Comparison of ENCODE assay signal across 11 mouse cellular contexts in genomic region chr9:58066731-58067095, GRCm38 (mm10). TPM values are rescaled to one million over a fixed set of nuclear protein-coding genes. Genes with fewer than 3 reads are reported as not detected.
DNase-seq lines count a peak whose midpoint lies in the region; ATAC-seq and TF ChIP-seq lines count a peak whose summit lies in the region.
"Had no signal": no experiment of that assay in that cellular context is flagged by ENCODE, and none has a peak within 500 bp of the region (broad histone marks: within the 10 kb centered on the region; RNA-seq: fewer than 3 reads in every experiment).

No protein-coding gene starts in this region.

- no peaks in the 10 kb centered on the region for H3K9me3 ChIP-seq in neural tube, embryonic 13.5 days
- H3K9me3 ChIP-seq in midbrain, embryonic 11.5 days (ENCODE audit: control insufficient read depth, low read length) = no peaks in the 10 kb centered on the region
- H3K9me3 ChIP-seq in intestine, postnatal 0 days (ENCODE audit: control insufficient read depth) = no peaks in the 10 kb centered on the region
- H3K9me3 ChIP-seq: kidney, embryonic 15.5 days had no signal

- H3K36me3 ChIP-seq in neural tube, embryonic 13.5 days = no peaks in the 10 kb centered on the region
- H3K36me3 ChIP-seq in midbrain, embryonic 11.5 days (ENCODE audit: control insufficient read depth, insufficient read depth, low read length) = no peaks in the 10 kb centered on the region
- H3K36me3 ChIP-seq in intestine, postnatal 0 days (ENCODE audit: control insufficient read depth, insufficient read depth) = no peaks in the 10 kb centered on the region
- H3K36me3 ChIP-seq: kidney, embryonic 15.5 days had no signal

- H3K27ac ChIP-seq in neural tube, embryonic 13.5 days (replicated peaks) = peak overlapping the region; percentile 71
- H3K27ac ChIP-seq in midbrain, embryonic 11.5 days (ENCODE audit: low read depth, low read length) = no peak overlapping the region
- no peak overlapping the region for H3K27ac ChIP-seq in intestine, postnatal 0 days (ENCODE audit: low read depth, low read length)
- H3K27ac ChIP-seq: kidney, embryonic 15.5 days had no signal

- no peak overlapping the region for H3K4me2 ChIP-seq in neural tube, embryonic 13.5 days
- no peak overlapping the region for H3K4me2 ChIP-seq in midbrain, embryonic 11.5 days
- no peak overlapping the region for H3K4me2 ChIP-seq in intestine, postnatal 0 days (replicated peaks; ENCODE audit: low read depth)
- H3K4me2 ChIP-seq: kidney, embryonic 15.5 days had no signal

- TF ChIP-seq CTCF in intestine, postnatal 0 days (IDR thresholded peaks at IDR 0.05; ENCODE audit: low read depth) = no peak

- DNase-seq in neural tube, embryonic 10.5 days (ENCODE audit: extremely low spot score, low spot score) = no peak
- peak; percentile 51 to 56 for DNase-seq in frontal cortex, postnatal 25 days (ENCODE audit: low spot score in 2 of 2)
- peak; percentile 75 for DNase-seq in midbrain, embryonic 11.5 days (ENCODE audit: low spot score, missing footprints)
- DNase-seq in natural killer cell, adult 2 months (ENCODE audit: low spot score in 2 of 2) = no peak
- no peak for DNase-seq in heart, adult 9 months (ENCODE audit: low spot score in 2 of 2)
- DNase-seq: adrenal gland, postnatal 25 days; heart, postnatal 14 days; lung, postnatal 14 days had no signal

- WGBS in neural tube, embryonic 13.5 days = 74% methylated on average over 6 of the region's 6 CpGs
- WGBS in midbrain, embryonic 11.5 days = 91% methylated on average over 6 of the region's 6 CpGs
- WGBS in intestine, postnatal 0 days = 72% methylated on average over 6 of the region's 6 CpGs

- H3K27me3 ChIP-seq in neural tube, embryonic 13.5 days = peaks cover 18% of the 10 kb centered on the region
- no peaks in the 10 kb centered on the region for H3K27me3 ChIP-seq in midbrain, embryonic 11.5 days (ENCODE audit: control insufficient read depth, insufficient read depth, low read length)
- no peaks in the 10 kb centered on the region for H3K27me3 ChIP-seq in intestine, postnatal 0 days (replicated peaks; ENCODE audit: control insufficient read depth, insufficient read depth, low read length)

- H3K4me3 ChIP-seq in neural tube, embryonic 13.5 days = no peak overlapping the region
- no peak overlapping the region for H3K4me3 ChIP-seq in midbrain, embryonic 11.5 days (ENCODE audit: low read depth, low read length)
- H3K4me3 ChIP-seq in intestine, postnatal 0 days (ENCODE audit: low read depth, low read length) = no peak overlapping the region
- H3K4me3 ChIP-seq: kidney, embryonic 15.5 days had no signal

- H3K4me1 ChIP-seq in neural tube, embryonic 13.5 days (replicated peaks) = peaks cover 57% of the 10 kb centered on the region
- H3K4me1 ChIP-seq in midbrain, embryonic 11.5 days (ENCODE audit: control insufficient read depth, insufficient read depth, low read length) = peaks cover 13% of the 10 kb centered on the region
- no peaks in the 10 kb centered on the region for H3K4me1 ChIP-seq in intestine, postnatal 0 days (replicated peaks; ENCODE audit: control insufficient read depth, insufficient read depth, low read length)

- H3K9ac ChIP-seq in neural tube, embryonic 13.5 days = no peak overlapping the region
- no peak overlapping the region for H3K9ac ChIP-seq in midbrain, embryonic 11.5 days (ENCODE audit: low read length)
- no peak overlapping the region for H3K9ac ChIP-seq in intestine, postnatal 0 days (ENCODE audit: low read depth, low read length)
- H3K9ac ChIP-seq: kidney, embryonic 15.5 days had no signal

- ATAC-seq in neural tube, embryonic 13.5 days (ENCODE audit: low read depth) = no peak
- no peak for ATAC-seq in midbrain, embryonic 11.5 days (ENCODE audit: low FRiP score)
- no peak for ATAC-seq in intestine, postnatal 0 days

RNA-seq across cellular contexts. Expression of gene Stra6, which starts 3.1 kb away (rescaled TPM):
- polyA plus RNA-seq in neural tube, embryonic 13.5 days (2015; fragmentation: Nextera tagmentation; extraction: Ambion mirVana) = 47.5 and 48.5 TPM in 2 replicates
- polyA plus RNA-seq in midbrain, embryonic 11.5 days (2014; fragmentation: Nextera tagmentation; extraction: Ambion mirVana) = 7.3 and 9.7 TPM in 2 replicates
- polyA plus RNA-seq in intestine, postnatal 0 days (2015; fragmentation: Nextera tagmentation; extraction: Ambion mirVana) = 0.48 and 0.71 TPM in 2 replicates

RNA-seq across cellular contexts. Expression of gene Ccdc33, which starts 51.9 kb away (rescaled TPM):
- 0.33 and 0.58 TPM in 2 replicates for polyA plus RNA-seq in neural tube, embryonic 13.5 days (2015; fragmentation: Nextera tagmentation; extraction: Ambion mirVana)
- 0.41 and 0.90 TPM in 2 replicates for polyA plus RNA-seq in midbrain, embryonic 11.5 days (2014; fragmentation: Nextera tagmentation; extraction: Ambion mirVana)
- polyA plus RNA-seq in intestine, postnatal 0 days (2015; fragmentation: Nextera tagmentation; extraction: Ambion mirVana) = 0.14 and 0.16 TPM in 2 replicates

Comparison
In these comparisons a context has a peak if more than half of its experiments do, and no peak if none do; other contexts are left out.
1. DNase-seq: peak in frontal cortex, postnatal 25 days (2 of 2) and midbrain, embryonic 11.5 days (single experiment); none in neural tube, embryonic 10.5 days (single experiment), natural killer cell, adult 2 months (0 of 2) and heart, adult 9 months (0 of 2).